Mouse (Mus musculus): Measurements from ENCODE around the gene Grik4. TPM values are rescaled to one million over a fixed set of nuclear protein-coding genes. Genes with fewer than 3 reads are reported as not detected.

Gene Grik4
- total RNA-seq, 2 experiments from 2014 or later, result 0.17 TPM; not detected in 1

DNA sequence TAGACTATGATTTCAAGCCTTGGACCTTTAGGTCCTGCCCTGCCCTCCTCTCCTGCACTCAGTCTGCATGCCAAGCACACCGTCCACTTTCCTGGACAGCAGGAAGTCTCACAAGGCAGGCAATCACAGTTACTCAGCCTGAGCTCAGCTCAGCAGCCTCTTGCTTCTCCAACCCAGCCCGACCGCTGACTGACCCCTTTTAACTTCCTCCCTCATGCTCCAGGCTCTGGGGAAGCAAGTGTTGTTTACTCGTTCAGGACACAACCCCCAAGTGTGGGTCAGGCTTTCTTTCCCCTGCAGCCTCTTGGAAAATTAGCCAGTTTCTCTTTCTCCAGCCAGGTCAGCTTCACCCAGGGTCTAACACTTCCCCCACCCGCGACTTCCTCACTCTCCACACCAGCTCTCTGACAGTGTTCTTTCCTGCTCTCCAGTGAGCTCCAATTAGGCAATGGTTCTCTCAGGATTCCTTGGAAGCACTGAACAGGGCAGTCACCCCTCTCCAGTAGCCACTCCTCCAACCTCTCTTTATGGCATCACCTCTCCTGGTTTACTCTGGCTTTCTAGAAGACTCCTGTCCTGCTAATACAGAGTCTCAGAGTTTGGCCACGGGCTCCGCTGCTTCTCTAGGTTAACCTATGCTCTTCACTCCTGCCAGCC, 35.5 kb downstream of the Grik4 start:
- DNase-seq, result no peak
- intact Hi-C loops (cut with DNase I), result no loop called here

DNA sequence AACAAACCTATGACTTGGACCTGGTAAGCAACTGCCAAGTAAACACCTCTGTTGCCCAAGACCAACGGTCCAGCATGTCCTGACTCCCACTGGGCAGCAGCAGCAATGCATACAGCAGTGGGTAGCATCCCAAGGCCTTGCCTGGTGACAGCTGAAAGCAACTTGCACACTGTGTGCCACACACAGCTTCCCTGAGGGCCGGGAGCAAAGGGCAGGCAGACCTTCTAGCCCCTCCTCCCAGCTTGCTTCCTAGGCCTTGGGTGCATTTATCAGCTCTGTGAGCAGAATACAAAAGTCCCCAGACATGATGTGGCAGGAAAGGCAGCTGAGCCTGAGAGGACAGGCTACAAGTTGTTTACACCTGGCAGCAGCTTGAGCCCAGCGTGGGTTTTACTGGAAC, 37.3 kb downstream of the Grik4 start:
- intact Hi-C loops (cut with DNase I), result no loop called here
- no peak for DNase-seq

DNA sequence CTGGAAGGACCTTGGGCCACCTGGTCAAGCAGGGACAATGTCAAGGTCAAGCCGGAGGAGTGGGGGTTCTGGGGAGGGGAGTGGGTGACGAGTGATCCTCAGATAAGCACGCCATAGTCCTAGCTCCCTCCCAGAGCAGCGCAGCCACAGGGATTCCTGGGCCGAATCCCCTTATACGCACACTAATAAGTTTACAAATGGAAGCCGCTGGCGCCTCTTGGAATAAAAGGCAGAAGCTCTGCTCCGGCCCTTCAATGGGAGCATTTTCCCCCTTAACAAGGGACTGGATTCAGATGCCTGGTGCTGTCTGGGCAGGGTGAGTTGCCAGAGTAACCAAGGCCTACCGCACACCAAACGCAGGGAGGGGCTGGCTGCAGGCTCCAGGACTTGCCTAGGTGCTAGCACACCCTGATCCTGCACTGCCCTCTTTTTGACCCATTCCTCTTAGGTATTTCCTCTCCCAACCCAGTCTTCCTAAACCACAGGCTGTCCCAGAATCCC, 46.2 kb downstream of the Grik4 start:
- no peak for DNase-seq
- intact Hi-C loops (cut with DNase I), result no loop called here

DNA sequence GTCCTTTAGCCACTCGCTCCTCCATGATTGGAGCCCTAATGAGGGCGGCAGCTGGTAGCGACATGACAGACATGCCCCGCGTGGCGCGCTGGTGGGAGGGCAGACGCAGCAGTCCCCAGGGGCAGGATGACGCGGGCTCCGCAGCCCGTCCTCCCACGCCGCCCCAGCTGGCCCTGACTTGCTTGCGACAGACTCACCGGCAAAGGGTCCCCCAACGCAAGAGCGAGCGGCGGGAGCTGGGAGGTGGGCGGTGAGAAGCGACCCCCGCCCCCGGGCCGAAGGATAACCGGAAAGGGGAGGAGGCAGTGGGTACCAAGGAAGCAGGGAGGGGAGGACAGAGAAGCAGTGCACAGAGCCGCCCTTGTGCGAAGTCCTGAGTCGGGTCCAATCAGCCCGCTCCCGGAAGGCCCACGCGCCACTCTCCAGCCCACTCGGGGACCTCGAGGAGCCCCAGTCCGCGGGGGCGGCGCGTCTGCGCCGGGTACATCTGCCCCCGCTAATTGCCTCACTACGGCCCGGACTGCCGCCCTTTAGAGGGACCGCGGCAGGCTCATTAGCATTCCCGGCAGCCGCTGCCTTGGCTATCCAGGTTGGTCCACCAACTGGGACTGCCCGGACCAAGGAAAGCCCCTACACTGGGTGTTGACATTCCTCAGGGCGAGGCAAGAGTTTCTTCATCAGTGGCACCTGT, 46.8 kb downstream of the Grik4 start:
- DNase-seq, result peak in 1 of 2 experiments; percentile 37
- intact Hi-C loops (cut with DNase I), result no loop called here

DNA sequence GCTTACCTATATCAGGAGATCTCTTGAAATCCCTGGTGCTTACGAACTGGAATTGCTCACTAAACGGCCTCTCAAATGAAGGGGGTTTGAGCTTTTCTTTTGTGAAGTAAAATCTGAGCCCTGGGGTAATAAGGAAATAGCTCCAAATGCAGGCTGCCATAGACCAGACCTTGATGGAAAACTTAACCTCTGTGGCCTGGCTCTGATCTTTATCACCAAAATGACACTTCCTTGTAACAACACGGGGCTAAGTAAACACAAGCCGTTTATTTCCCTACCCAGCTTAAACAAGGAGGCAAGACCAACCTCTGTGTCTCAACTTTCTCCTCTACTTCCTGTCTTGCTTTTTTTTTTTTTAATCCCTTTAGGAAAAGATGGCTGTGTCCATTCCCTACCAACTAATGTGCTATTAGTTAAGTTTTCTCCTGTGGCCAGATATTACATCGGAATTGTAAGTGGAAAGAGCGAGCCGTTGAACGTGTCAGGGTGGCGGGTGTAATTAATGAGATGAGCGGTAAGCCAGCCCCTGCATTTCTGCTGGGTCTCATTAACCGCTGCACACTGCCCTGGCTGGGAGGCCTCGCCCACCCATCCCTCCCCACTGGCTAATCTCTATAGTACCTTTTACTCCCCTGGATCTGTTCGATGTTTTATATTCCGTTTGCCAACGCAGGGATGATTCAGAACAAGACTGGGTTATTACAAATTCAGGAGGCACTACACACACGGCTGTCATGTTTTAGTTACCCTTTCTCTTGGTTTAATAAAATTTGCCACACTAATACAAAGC, 47.7 kb downstream of the Grik4 start:
- intact Hi-C loops (cut with DNase I), result no loop called here
- DNase-seq, result no peak

DNA sequence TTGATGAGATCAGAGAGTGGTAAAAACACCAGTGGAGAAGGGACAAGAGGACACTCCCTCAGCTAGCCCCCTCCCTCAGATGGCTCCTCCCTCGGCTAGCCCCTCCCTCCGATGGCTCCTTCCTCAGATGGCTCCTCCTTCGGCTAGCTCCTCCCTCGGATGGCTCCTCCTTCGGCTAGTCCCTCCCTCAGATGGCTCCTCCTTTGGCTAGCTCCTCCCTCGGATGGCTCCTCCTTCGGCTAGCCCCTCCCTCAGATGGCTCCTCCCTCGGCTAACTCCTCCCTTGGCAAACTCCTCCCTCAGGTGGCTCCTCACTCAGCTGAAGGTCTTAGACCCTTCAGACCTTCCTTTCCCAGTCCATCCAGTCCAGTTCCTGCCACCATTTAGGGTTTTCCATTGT, 51.5 kb downstream of the Grik4 start:
- intact Hi-C loops (cut with DNase I), result no loop called here
- DNase-seq, result no peak

DNA sequence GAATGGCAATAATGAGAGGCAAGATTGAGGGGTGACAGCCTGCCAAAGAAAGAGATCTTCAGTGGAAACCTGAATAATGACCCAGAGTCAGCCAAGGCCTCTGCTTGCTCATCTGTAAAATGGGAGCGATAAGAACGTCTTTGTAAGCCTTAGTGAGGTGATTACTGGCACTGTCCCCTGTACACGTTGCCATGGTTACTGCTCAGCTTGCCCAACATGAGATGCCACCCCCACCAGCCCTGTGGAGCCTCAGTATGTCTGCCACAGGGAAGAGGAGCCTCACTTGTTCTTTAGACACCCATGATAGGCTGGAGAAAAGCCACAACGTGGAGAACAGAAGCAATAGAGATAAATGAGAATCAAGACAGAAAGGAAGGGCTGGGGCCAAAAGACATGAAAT, 56.4 kb downstream of the Grik4 start:
- DNase-seq, result no peak
- intact Hi-C loops (cut with DNase I), result no loop called here

DNA sequence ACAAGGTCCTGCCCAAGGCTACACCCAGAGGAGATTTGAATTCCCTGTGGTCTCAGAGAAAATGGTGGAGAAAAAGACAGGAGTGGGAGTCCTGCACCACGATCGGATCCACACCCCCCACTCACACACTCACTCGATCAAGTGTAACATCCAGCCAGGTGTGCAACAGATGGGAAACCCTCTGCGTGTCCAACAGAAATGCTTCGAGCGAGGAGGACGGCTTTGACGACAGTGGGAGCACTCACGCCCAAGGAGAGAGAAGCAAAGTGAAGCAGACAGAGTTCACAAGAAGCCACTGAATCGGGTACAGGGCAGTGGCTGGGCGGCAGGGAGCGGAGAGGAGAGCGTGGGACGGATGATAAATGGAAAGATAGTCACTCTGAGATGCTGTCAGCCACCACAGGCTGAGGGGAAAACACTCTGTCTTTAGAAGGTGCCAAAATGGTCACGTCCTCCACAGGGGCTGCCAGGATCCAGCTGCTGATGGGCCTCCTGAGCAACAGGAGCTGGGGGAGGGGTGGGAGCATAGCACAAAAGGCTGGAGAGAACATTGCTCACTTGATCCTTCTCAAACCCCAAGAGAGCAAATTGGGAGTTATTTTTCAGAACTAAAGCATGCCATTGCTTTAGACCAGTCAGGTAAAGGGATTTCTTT, 58.1 kb downstream of the Grik4 start:
- DNase-seq, result no peak
- intact Hi-C loops (cut with DNase I), result no loop called here

DNA sequence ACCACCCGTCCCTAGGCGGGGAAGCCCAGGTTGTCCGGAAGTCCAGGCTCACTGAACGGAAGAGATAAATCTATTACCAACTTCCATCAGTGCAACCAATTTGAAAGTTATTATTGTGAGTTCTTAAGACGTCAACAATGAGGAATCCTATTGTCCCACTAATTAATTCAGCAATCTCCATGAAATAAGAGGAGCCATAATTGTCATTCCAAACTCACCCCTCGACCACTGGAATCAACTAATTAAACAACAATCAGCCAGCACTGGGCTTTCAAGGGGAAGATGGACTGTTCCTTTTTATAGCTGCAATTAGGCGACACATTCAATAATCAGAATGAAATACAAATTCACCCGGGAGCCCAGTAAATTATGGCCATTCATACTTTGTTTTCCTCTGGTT, 58.7 kb downstream of the Grik4 start:
- no peak for DNase-seq

DNA sequence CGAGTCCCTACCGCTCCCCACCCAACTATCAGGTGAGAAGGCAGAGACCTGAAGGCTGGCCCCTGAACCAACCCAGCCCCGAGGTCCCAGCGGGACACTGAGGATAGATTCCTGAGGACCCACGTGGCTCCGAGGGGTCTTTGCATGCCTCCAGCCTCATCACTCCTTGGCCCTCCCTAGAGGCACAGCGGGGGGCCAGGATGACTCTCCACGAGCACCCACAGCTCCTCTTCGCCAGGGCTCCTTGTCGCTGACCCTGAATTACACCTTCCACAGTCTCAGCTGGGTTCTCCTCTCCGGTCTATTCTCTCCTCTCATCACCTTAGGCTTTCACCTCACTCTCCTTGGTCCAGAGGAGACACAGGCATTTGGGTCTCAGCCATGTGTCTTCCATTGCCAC, 59.2 kb downstream of the Grik4 start:
- no peak for DNase-seq
- intact Hi-C loops (cut with DNase I), result no loop called here

More for the DNA sequence above, 58.7 kb downstream of the Grik4 start:
- intact Hi-C loops (cut with DNase I), result no loop called here

DNA sequence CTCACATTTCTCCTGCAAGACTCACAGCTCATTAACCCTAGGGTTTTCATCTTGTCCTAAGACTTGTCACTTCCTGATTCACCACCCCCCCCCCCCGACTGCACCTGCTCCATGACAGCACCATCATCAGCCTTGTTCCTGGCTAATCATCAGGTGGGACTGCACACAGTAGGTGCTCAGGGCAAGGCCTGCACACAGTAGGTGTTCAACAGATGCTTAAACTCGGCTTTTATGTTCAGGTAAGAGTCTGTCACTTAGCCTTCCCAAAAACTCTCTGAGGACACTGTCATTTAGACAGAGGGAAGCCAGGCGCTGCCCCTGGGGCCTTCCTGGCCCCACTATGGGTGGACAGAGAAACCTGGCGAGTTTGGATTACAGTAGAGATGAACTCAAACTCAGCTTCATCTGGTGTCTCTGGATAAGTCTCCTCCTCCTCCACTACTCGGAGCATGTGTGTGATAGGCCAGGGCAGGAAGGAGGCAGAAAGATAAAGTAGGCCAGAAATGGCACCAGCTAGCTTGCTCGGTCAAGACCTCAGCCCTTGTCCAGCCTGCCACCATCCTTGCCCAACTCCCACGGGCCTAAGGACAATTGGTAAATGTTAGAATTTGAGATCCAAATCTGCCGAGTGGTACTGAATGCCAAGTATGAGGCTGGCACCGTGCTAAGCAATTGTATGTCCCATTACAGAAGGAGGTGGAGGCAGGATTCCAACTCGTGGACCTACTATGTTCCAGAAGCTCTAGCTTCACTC, 61.1 kb downstream of the Grik4 start:
- no peak for DNase-seq
- intact Hi-C loops (cut with DNase I), result no loop called here

DNA sequence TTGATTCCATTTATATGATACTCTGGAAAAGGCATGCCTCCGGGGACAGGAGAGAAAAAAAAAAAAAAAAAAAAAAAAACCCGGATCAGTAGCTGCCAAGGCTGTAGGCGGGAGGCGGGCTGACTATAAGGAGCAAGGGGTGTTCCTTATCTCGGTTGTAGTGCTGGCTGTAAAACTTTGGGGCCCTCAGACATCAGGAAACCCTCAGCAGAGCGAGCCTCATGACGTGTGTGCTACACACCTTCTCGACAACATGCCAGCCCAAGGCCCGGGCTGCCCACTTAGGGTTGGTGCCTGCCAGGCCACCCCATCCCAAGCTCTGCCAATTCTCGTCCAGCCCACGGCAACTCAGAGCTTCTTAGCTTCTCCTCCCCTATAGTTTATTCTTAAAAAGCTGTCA, 62.0 kb downstream of the Grik4 start:
- intact Hi-C loops (cut with DNase I), result no loop called here
- no peak for DNase-seq

DNA sequence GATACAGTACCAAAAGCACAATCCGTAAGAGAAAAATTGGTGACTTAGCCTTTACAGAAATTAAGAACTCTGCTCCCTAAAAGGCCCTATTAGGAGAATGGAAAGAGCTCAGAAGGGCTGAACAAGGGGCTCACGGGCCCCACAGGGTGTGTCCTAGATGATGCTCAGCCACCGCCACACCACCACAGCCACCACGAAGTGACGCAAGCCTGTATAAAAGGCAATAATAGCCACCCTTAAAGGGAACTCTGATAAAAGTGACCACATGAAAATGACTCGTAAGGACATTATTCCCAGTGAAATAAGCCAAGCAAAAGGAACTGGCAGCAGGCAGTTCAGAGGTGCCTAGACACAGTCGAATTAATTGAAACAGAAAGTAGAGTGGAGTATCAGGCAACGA, 63.3 kb downstream of the Grik4 start:
- DNase-seq, result no peak
- intact Hi-C loops (cut with DNase I), result no loop called here

DNA sequence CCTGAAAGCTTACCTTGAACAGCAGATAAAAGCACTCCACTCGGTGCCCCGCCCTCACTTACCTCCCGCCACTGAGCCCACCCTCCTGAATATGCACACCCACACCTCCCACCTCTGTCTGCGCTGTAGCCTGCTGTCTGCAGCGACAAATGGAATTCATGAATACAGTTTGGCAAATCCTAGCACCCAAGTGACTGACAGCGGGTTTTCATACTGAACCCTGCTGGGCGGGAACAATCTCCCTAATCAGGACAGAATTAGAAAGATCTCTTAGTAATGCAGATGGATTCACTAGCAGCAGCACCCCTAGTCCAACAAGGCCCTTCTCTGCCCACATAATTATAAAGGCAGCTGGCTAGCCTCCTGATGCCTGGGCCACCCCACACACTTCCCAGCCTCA, 65.9 kb downstream of the Grik4 start:
- DNase-seq, result no peak
- intact Hi-C loops (cut with DNase I), result no loop called here

DNA sequence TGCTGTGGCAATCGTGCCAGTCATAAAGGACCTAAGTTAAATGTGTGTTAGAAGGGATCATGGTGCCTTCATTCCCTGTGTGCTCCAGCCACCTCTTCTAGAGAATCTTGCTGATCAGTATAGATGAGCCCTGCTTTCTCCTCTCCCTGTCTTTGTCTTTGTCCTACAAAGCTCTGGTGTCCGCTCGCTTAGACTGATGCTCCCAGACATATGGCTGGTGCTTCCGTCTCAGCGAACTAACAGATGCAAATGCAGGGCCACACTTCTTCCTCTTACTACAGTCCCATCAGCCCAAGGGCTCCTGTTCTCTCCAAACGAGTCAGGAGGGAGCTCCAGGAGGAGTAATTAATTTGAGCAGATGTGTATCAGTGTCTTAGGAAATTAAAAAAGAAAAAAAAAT, 71.4 kb downstream of the Grik4 start:
- no peak for DNase-seq
- intact Hi-C loops (cut with DNase I), result no loop called here

DNA sequence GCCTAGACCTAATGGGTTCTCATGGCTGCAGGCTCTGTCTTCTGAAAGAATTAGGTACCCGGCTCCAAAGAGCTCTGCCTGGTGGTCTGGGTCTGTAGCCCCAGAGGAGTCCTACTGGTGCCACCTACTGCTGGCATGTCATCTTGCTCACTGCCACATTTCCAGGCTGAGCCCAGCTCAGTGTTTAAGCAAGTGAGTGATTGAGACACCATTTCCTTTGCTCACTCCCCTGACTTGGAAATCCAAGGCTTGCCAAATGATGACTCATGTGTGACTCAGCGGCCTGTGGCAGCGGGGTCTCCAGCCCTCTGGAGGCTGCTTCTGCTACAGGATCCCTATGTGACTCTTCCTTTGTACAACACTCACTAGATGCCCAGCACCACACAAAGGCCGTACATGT, 72.6 kb downstream of the Grik4 start:
- peak in 1 of 2 experiments; percentile 10 for DNase-seq

DNA sequence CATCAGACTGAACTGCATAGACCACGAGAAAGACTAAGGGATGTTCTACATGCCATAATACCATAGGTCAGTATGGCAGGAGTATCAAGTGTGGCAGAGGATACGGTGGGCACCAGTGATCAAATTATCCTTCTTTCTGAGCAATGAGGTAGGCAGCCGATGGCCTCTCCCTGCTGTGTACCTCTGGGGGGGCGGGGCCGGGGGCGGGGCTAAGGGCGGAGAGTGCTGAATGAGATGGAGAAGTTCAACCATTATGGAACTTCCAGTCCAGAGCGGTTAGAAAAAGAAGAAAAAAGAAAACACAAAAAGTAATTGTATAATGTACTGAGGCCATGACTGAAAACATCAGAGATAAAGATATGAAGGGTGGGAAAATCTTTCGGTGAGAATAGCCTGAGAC, 74.0 kb downstream of the Grik4 start:
- intact Hi-C loops (cut with DNase I), result no loop called here
- DNase-seq, result no peak

More for the DNA sequence above, 72.6 kb downstream of the Grik4 start:
- intact Hi-C loops (cut with DNase I), result no loop called here

DNA sequence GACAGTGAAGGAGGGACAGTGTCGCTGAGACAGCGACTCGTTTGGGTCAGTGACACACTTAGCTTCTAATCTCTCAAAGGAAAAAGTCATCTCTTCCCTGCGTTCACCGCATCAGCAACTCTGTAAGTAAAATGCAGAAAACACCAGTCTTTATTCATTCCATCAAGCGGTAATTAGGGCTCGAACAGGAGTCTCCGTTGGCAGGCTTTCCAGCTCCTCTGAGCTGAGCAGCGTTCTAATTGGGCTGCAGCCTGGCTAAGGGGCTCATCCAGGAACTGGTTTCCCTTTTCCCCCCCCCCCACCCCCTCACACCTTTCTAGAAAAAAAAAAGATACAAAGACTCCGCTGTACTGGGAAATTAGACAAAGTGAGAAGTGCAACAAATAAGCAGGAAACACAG, 75.8 kb downstream of the Grik4 start:
- intact Hi-C loops (cut with DNase I), result no loop called here
- DNase-seq, result no peak

DNA sequence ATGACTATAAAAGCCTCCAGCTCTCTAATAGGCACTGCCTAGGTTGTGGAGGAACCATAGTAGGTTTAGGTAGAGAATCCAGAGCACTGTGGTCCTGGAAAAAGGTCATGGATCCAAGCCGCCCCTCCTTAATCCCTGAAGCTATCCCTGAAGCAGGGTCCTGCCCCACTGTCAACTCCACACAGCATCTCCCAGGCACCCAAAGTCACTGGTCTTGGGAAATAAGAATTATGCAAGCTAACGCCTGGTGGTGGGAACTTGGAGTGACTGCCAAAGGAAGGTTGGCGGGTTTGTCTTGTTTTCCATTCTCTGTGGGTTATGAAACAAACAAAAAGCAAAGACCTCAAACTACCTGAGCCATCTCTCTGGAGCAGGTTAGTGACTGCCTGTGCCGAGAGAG, 77.6 kb downstream of the Grik4 start:
- no peak for DNase-seq
- intact Hi-C loops (cut with DNase I), result no loop called here

Data from gastrocnemius, postnatal 36 days (tissue).